Mouse (Mus musculus) neutrophil, adult 5-6 weeks (primary cell): ENCODE results near the gene Cbx4. TPM values are rescaled to one million over a fixed set of nuclear protein-coding genes. Genes with fewer than 3 reads are reported as not detected.

Source experiments
- ATAC-seq: fragments of 151-379, 151-347 bp; 2 replicates; pipeline ENCODE4 v1.8.0; 2017; ENCODE audit warnings: mild to moderate bottlenecking, moderate TSS enrichment; ENCODE audit not compliant: insufficient number of reproducible peaks, poor library complexity, low FRiP score, severe bottlenecking; ENCODE audit errors: extremely low read depth
- total RNA-seq: library from RNA; stranded (forward); fragments of 200-1000 nt; gene quantifications from 2 replicates; pipeline ENCODE4 v1.2.3, GENCODE M21; 2017

The Cbx4 gene
- total RNA-seq, 1 experiment from 2014 or later = 31.0 TPM

GRCm38 (mm10) chr11:119088391-119089234 lies 2.6 kb upstream of the Cbx4 start:
- ATAC-seq = no peak

GRCm38 (mm10) chr11:119087301-119088082 lies 1.5 kb upstream of the Cbx4 start:
- no peak for ATAC-seq

- no peak for ATAC-seq
These were observed 550 bp downstream of the Cbx4 start for GRCm38 (mm10) chr11:119085279-119086062.

GRCm38 (mm10) chr11:119084446-119085278 lies 1.4 kb downstream of the Cbx4 start:
- ATAC-seq = no peak

GRCm38 (mm10) chr11:119083724-119084445 lies 2.1 kb downstream of the Cbx4 start:
- no peak for ATAC-seq

- no peak for ATAC-seq
These were observed 3.1 kb downstream of the Cbx4 start for GRCm38 (mm10) chr11:119082638-119083599.

GRCm38 (mm10) chr11:119081839-119082637 lies 4.0 kb downstream of the Cbx4 start:
- no peak for ATAC-seq

GRCm38 (mm10) chr11:119081148-119081838 lies 4.7 kb downstream of the Cbx4 start:
- ATAC-seq = no peak

- no peak for ATAC-seq
These were observed 5.4 kb downstream of the Cbx4 start for GRCm38 (mm10) chr11:119080461-119081147.

- no peak for ATAC-seq
These were observed 6.6 kb downstream of the Cbx4 start for GRCm38 (mm10) chr11:119079445-119079837.

GRCm38 (mm10) chr11:119078691-119079444 lies 7.2 kb downstream of the Cbx4 start:
- no peak for ATAC-seq

GRCm38 (mm10) chr11:119077755-119078154 lies 8.3 kb downstream of the Cbx4 start:
- ATAC-seq = no peak

GRCm38 (mm10) chr11:119075805-119076204 lies 10.2 kb downstream of the Cbx4 start:
- peak; percentile 57 for ATAC-seq

GRCm38 (mm10) chr11:119073876-119074433 lies 12.1 kb downstream of the Cbx4 start:
- ATAC-seq = no peak
